Mouse (Mus musculus) CD4-positive, CD25-positive, alpha-beta regulatory T cell, adult 4 months (primary cell): ENCODE data around the gene Ttc7. TPM values are rescaled to one million over a fixed set of nuclear protein-coding genes. Genes with fewer than 3 reads are reported as not detected.

Source experiments
- ATAC-seq: one replicate; pipeline ENCODE4 v1.8.0; 2017
- polyA plus RNA-seq, 2 experiments: library from polyadenylated mRNA; unstranded; fragments of 100-300 nt; shearing (Covaris generic); gene quantifications; one replicate each; pipeline ENCODE4 v1.2.1; 2017

Gene Ttc7
- polyA plus RNA-seq, 2 experiments from 2014 or later = 13.5 to 19.3 TPM

DNA sequence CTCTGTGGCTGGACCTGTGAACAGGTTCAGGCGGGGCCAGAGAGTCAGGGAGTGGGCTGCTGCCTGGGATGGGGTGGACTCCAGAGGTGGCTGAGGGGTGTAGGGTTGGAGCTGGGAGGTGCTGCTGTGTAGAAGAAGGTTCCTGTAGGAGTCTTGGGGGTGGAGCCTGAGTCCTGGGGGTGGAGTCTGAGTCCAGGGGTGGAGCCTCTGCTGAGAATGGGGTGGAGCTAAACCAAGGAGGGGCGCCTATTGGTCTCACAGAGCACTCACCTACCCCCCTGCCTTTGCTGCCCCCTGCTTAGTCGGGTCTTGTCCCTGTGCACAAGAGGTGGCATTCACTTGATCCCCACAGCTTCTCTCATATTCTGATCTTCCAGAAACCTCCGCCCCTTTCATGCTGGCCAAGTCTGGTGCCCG lies 31.9 kb downstream of the Ttc7 start:
- peak; percentile 56 for ATAC-seq

DNA sequence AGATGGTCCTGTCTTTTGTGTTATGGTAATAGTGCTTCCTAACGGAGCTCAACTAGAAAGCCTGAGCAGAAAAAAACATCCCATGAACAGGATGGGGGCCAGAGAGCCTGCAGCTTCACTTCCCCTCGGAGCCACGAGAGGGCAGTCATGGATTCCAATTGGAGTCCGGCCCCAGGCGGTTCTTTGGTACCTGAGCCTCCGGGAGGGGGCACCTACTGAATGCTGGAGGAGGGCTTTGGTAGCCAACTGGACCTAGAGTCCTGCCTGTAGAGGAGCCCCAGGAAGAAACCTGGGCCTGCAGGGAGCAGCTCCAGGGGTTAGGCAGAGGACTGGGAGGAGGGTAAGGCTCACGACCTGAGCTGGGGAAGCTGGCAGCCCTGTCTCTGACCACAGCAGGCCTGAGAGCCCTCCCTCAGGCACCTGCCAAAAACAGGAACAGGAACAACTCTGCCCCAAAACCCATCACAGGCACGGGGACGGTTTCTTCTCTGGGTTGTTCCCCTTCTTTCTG lies 32.4 kb downstream of the Ttc7 start:
- ATAC-seq = peak; percentile 87

DNA sequence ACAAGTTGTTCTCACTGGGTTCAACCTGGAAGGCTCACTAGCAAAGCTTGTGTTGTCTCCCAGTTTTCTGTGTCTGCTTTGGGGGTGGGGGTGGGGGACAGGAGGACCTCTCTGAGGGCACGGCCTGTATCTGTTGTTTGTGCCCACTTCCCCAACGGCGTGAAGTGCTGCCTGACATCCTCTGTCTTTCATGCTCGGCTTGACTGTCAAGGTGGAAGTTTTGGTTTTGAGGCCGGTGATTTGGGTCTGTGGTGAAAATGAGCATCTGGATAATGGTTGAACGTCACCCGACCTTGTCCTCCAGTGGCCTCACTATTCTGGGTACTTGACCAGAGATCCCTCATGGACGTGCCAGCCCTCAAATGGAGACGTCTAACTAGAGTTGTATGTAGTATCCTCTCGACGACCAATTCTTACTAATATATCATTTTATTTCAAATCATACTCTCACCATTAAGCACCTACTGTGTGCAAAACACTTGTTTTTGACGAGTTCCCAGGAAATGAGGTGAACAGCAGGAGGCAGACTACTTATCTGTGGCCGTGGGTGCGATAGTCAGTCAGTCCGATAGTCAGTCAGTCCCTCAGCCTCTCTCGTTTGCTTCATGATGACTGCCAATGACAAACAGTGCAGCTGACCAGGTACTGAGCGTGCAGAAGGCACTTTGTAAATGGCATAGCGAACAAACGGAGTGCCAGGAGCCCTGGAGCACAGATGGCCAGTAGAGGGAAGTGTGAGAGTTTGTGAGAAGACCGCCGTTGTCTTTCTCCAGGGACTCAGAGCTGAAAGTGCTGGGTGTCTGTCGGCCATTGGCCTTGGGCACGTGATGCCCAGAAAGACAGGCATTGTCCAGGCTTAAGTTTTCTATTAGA lies 33.4 kb downstream of the Ttc7 start:
- ATAC-seq = no peak

DNA sequence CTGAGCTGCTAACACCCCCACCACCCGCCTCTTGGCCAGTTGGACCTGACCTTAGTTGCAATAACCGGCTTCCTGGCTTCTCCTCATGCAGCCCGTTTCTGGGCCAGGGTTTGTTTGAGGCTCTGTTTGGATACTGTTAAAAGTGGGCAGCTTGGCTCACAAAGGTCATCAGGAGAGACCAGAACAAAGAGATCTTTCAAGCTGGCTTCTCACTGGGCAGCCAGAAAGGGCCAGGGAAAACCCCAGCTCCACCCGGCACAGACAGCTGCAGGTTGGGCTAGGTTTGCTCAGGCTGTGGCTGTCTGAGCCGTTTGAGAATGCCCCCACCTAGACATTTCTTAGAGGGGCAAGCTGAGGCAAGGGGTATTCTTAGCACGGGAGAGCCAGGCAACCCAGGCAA lies 34.6 kb downstream of the Ttc7 start:
- ATAC-seq = no peak

DNA sequence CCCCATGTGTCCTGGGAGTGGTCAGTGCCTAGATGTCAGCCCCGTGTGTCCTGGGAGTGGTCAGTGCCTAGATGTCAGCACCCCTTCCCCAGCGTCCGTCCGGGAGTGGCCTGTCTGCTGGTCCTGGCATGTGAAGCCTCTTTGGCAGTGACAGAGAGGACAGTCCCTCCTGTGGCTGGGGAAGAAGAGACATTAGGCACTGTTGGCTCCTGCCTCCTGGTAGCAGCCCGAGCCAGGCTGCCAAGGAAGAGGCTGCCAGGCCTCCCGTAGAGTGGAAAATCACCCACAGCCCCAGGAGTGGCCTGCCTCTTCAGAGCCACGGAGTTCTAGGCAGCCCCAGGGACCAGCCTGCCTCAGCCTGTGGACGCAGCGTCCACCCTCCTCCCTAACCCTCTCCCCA lies 35.3 kb downstream of the Ttc7 start:
- ATAC-seq = no peak

DNA sequence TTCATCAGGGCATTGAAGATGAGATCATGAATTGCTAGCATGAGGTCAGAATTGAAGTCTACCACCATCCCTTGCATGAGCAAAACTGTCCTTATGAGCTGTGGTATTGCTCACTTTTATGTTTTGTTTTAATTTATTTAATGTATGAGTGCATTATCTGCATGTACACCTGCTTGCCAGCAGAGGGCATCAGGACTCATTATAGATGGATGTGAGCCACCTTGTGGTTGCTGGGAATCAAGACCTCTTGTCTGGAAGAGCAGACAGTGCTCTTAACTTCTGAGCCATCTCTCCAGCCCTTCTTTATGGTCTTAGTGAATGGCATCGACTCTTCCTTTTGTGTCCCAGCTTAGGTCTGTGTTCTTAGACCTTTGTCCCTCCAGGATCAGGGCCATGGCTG lies 39.0 kb downstream of the Ttc7 start:
- peak; percentile 68 for ATAC-seq

DNA sequence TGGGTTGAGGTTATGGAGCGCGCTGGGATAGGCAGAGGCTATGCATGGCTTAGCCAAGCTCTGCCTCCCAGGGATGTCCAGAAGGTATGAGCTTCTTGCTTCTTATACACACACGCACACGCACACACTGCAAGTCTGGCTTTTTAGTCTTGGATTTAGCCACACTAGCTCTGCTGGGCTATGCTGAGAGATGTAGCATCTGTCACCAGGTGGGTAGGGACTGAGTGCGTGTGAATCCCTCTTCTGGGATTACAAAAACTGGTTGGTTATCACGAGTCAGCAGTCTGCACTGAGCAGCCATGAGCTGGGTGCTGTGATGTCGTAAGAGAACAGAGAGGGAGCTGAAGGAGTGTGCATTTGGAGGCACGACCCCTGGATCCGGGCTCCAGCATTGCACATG lies 40.5 kb downstream of the Ttc7 start:
- no peak for ATAC-seq

DNA sequence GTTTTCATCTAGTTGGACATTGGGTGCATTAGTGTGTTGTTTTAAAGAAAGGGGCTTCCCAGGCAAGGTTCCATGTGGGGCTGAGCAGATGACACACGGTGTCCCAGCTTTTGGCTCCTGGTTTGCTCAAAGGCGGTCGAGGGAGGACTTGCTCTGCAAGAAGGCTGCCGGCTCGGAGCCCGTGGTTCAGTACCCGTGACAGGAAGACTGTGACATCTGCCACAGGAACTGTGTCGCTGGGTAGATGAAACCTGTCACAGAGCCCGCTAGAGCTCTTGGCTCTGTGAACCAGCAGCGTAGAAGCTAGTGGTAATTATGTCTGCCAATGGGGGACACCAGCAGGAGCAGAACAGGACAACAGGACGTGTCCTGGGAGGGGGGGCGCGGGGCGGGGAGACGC lies 42.8 kb downstream of the Ttc7 start:
- ATAC-seq = no peak

DNA sequence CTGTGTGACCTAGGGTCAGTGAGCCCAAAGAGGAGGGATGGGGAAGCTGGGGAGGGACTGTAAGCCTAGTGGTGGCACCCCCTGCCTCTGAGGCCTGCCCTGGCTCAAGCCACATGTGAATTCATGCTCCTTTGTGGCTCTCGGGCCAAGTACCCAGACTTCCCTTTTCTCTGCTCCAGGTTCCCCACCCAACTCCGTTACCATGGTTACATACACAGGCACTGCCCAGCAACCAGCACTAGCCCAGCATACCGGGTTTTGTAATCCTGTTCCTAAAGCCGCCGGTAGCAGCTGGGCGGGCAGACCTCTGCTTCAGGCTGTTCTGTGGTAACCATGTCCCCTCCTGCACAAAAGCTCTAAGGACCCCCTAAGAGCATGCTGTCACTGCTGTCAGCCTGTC lies 44.3 kb downstream of the Ttc7 start:
- no peak for ATAC-seq

DNA sequence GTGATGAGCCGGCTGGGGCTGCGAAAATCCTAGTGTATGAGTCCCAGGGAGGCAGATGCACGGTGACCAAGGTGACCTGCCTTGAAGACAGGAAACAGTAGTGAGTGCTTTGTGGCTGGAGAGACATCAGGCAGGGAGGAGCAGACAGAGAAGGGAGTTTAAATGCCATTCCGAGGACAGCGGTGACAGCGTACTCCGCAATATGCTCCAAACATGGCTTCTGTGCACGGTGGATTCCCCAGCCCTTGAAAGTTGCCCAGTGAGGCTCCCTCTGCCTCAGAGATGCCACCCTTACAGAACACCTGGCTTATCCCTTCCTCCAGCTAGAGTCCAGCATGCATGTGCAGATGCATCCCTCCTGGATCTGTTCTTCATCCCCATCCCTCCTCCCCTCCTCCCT lies 45.0 kb downstream of the Ttc7 start:
- ATAC-seq = no peak

DNA sequence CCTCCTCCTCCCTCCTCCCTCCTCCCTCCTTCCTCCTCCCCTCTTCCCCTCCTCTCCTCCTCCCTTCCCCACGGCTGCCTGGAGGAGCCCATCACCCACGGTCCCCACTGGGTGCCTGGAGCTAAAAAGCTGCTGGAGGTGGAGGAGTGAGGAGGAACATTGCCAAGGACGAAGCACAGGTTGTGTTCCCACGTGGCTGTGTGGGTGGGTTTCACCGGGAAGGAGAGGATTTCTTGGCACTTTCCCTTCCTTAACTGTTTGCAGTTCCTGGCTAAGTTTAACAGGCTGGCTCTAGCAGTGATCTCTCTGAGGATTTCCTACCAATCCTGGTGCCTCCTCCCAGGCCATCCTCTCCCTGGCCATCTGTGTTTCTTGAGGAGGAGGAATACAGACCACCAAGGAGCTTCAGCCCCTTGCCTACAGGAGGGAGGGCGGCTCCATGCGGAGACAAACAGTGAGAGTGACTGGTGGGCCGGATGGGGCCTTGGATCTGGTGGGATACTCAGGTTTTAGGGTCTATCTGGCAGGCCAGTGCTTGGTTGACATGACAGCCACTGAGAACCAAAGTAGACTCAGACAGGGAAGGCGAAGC lies 45.6 kb downstream of the Ttc7 start:
- ATAC-seq = no peak

DNA sequence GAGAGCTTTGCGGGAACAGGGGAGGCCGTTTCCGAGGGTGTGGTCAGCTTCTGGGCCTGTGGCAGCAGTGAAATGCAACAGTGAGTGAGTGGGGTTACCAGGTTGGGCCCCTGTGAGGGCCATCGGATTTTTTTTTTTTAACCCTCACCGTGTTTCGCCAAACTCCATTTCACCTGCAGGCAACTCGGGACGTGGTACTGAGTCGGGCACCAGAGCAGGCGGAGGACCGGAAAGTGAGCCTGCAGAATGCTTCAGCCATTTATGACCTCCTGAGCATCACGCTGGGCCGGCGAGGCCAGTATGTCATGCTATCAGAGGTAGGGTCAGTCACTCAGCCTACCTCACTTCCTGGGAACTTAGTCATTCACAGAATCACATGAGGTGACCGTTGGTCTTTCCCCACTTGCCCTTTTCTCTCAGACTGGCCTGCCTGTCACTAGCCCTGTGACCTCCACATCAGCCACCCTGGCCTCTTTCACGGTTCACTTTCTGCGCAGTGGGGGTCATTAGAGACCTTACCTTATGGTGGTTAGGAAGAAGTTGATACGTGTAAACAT lies 46.5 kb downstream of the Ttc7 start:
- ATAC-seq = no peak

DNA sequence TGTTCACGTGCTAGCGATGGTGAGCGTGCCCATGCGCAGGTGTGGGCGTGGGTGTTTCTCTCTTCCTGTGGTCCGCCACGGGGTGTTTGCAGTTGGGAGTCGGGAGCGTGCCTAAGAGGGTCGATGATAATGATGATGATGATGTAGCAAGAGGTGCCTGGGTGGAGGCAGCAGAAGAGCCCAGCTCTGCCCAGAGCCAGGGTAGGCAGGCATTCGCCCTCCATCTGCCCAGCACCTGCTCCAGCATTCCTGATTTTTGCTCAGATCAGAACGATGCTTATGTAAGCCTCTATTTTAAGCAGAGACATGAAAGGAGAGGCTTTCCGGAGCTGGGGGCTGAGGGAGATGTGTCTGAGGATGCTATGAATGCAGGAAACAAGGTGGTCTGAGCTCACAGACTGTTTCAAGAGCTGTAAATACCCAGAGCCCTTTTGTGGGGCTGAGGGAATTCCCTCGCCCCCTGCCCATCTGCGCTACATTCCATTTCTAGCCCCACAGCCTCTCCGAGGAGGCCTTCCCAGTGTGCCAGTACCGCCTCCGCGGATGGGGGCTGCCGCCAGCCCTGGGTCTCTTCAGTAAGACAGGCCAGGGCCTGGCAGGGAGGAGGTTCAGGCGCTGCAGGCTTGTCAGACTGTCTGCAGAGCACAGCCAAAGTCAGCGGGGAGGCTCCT lies 47.7 kb downstream of the Ttc7 start:
- no peak for ATAC-seq

DNA sequence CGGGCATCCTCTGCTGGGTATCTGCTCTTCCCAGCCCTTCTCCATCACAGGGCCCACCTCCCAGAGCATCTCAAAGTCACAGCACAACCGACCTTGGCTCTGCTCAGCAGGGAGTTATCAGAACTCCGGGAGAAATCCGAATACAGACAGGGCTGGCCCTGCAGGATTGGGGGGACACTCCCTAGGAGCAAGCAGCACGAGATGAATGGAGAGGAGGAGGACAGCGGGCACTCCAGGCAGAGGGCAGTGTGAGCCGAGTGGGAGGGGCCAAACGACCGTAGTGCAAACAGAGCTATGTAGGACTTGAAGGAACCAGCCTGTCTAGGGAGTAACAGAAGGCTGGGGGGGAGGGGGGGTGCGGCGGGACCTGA lies 48.2 kb downstream of the Ttc7 start:
- ATAC-seq = no peak

DNA sequence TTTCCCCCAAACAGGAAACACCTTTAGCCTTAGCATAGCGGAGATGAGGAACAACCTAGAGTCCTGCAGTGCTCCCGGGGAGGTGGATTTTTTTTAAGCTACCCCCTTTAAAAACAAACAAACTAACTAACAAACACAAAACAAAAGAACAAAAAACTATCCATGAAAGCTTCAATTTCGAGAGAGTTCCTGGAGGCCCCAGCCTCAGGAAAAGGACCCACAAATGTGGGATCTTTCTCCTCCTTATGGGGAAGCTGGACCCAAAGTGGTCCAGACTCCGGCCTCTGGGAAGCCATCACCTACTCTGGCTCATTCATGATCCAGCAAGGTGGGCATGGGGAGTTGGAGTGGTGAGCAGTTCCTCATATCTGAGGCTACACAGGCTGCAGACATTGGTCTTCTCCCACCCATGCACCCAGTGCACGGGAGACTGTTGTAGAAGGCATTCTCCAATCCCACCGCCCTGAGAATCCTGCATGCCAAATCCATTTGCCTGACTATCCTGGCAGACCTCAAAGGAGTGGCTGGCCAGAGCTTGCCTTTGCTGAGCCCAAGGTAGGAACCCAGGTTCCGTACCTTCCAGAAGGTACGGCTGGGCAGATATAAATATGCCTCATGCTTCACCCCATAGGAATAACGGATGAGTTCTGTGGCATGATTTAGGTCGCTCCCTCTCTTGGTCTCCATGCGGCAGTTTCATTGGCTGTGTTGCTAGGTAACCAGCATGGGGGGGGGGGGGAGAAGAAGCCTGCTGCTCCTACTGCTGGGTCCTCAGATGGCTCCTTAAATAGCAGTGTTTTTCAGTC lies 48.9 kb downstream of the Ttc7 start:
- no peak for ATAC-seq

DNA sequence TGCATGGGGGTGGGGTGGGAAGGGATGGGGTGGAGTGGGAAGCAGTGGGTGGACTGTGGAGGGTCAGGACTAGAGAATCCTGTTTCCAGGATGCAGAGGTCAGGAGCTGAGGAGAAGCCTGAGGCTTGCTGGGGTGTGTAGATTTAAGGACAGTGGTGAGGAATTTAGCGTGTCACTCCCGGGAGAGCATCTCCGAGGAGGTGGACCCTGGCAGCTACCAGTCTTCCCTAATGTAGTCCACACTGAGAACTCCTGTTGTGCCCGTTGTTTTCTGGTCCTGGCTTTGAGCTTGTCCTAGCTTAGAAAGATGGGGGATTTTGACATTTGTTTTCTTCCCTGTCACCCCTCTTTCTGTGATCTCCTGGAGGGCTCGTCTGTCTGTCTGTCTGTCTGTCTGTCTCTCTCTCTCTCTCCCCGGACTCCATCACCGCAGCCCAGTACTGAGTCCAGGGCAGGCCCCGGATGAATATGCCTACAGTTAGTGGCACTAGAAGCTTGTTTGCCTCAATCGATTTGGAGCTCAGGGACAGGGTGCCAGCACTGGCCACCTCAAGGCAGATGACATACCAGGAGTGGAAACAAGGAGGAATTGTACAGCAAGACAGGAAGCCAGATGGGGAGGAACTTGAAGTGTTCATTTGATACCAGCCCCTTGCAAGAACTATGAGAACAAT lies 49.6 kb downstream of the Ttc7 start:
- ATAC-seq = no peak

DNA sequence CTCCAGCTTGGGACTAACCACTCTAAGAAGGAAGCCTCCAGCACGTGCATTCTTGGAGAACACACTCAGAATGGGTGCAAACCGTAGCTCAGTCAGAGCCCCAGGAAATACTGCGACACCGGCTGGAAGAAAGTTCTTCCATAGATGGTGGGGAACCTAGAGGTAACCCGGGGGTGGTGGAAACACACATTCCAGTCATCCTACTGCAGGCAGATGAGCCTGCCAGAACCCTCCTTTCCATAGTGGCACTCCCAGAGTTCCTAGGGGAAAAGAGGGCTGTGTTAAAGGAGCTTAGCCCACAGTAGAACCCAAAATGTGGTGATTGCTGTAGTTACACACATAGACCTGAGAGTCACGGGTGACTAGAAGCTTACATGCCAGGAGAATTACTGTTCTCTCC lies 50.2 kb downstream of the Ttc7 start:
- no peak for ATAC-seq

DNA sequence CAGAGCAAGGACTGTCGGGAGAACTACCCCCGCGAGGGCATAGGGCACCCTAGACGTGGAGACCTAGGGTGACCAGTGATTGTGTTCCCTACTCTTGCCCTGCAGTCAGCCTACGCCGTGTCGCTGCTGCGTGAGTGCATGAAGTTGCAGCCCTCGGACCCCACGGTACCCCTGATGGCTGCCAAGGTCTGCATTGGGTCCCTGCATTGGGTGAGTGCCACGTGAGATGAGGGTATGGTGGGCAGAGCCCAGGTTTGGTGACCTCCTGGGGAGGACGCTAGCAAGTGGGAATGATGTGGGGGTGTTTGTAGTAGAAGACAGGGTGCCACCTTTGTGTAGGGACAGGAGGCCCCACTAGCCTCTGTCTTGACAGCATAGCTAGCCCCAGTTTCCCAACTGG lies 51.5 kb downstream of the Ttc7 start:
- no peak for ATAC-seq

DNA sequence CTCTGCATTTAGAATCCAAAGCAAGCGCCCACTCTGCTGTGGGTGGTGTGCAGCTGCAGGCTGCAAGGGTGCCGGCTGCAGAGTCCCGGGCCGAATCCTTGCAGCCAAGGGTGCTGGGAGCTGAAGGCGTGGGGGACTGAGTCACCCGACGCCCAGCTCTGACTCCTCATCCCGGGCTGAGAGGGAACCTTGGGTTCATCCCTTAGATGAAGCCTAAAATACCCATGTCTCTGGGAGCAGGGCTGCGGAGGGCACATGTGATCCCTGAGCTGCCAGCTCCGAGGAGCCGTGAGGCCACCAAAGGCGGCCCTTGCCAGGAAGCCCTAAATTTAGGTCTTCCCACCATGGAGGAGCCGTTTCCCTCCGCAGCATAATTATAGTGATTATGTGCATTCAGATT lies 52.5 kb downstream of the Ttc7 start:
- no peak for ATAC-seq

DNA sequence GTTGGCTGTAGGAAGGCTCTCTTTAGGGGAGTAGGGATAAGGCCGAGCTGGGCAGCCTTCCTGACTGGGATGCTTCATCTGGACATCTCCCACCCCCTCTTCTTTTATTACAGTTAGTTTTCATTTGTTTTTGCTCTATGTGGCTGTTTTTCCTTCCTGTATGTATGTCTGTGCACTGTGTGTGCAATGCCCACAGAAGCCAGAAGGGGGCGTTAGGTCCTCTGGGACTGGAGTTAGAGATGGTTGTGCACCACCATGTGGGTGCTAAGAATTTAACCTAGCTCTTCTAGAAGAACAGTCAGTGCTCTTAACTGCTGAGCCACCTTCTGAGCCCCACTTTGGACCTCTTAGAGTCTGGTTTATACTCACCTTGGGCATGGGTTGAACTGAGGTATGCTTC lies 53.0 kb downstream of the Ttc7 start:
- ATAC-seq = no peak

DNA sequence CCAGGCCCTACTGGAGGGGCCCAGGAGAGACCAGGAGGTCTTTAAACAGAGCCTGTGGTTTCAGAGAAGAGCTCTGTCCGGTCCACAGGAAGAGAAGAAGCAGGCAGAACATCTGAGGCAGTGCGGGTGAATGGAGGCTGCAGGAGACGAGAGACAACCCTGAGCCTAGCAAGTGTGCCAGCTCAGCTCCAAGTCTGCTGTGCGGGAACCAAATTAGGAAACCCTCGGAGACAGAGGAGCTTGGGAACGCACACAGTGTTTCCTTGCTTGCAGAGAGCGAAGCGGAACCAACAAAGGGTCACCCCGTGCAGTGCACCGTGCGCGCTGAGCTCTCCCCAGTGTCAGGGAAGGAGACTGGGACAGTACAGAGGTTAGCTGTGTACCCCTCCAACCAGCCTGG lies 54.2 kb downstream of the Ttc7 start:
- ATAC-seq = no peak

DNA sequence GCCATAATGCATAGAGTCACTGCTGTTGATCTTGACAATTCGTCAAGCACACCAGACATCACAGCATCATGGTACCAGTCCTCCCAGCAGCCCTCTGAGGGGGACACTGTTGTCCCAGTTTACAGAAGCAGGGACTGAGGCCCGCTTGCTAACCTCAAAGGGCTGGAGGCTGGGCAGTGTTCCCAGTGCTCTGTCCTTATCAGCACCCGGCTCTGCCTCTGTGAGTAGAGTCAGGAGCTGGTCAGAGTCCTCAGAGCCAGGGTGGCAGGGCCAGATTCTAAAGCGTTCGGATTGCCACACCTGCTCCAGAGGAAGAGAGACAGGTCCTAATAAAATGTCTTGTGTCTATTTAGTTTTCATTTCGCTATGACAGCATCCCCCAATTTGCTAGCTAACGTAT lies 55.0 kb downstream of the Ttc7 start:
- ATAC-seq = no peak
